Mouse (Mus musculus) left cerebral cortex, adult 2 months (tissue): Measurements from ENCODE around the gene Tmem252. TPM values are rescaled to one million over a fixed set of nuclear protein-coding genes. Genes with fewer than 3 reads are reported as not detected.

Source experiments
- DNase-seq, 2 experiments: peaks; one replicate each; pipeline ENCODE4 v3.0.0; 2021 to 2022; ENCODE audit warnings: low spot score in 2 of 2, mixed read lengths in 1 of 2; ENCODE audit errors: extremely low spot score in 1 of 2
- H3K27ac ChIP-seq: fragments of 200-600 bp; 2 replicates; pipeline ENCODE4 v1.8.1; 2022
- H3K4me3 ChIP-seq: fragments of 200-600 bp; 2 replicates; pipeline ENCODE4 v1.8.1; 2022
- CTCF ChIP-seq: fragments of 200-600 bp; IDR thresholded peaks from 2 replicates; pipeline ENCODE4 v1.8.1; 2022; ENCODE audit warnings: antibody characterized with exemption, mild to moderate bottlenecking, moderate library complexity
- intact Hi-C: fragments of 180-260 bp; cut with DNase I; formaldehyde crosslinking; loops from one replicate; pipeline ENCODE4 v1.15.1; 2025
- total RNA-seq, 2 experiments: library from RNA; stranded (reverse); gene quantifications; 2 replicates each; pipeline ENCODE4 v1.2.3; 2021

Tmem252 gene
- total RNA-seq, 2 experiments from 2014 or later: 0.23 to 0.72 TPM

DNA sequence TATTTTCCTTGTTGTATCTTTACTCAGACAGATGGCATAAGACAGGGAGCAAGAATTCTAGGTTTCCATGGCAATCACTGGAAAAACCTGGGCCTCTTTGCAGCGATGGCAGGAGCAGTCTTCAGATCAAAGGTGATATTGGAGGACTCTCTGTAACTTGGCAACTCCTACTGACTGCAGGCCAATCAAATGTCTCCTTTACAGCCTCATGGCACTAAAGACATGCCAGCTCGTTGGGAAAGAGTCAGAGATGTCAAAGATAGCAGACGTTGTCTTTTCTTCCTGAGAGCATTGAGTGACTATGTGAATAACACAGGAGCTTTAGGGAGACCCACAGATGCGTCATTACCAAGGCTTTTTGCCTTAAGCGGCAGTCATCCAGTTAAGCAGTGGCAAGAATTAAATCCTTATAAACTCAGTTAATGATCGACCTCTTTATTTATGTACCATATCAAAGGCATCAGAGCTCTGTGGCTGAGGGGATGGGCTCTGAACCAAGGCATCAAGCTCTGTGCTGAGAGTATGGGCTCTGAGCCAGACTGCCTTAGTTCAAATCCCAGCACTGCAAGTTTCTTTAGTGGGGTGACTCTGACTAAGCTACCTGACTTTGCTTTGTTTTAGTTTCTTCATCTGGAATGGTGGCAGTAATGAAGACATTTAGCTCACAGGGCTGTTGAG lies 21.3 kb upstream of the Tmem252 start:
- Histone ChIP-seq H3K27ac (no peak overlapping the region), H3K4me3 (no peak overlapping the region)
- TF ChIP-seq CTCF: no peak
- no peak for DNase-seq
- intact Hi-C loops: no loop called here

DNA sequence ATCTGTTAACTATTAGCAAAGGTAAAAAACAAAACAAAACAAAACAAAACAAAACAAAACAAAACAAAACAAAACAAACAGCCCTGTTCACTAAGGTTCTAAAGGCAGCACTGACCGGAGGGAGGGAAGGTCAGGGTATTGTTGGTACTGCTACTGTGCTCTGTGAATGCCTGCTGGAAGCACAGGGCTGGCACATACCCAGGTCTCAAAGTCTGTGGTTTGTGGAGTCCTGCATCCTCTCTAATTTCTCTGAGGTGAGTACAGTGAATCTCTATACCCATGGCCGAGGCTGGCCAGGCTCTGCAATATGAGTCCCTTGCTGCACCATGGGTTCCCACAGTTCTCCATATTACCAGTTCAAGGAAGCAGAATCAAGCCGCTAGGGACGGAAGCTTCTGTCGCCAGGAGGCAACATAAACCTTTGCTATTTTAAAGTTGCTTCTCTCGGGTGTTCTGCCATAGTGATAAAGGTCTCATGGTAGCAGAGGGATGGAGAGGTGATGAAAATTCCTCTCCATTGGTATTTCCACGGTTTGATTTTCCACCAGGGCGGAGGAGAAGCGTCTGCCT lies 20.5 kb upstream of the Tmem252 start:
- no peak for DNase-seq
- Histone ChIP-seq H3K27ac (no peak overlapping the region), H3K4me3 (no peak overlapping the region)
- no peak; the same call in 1 of the 2 replicates for TF ChIP-seq CTCF
- intact Hi-C loops: no loop called here

DNA sequence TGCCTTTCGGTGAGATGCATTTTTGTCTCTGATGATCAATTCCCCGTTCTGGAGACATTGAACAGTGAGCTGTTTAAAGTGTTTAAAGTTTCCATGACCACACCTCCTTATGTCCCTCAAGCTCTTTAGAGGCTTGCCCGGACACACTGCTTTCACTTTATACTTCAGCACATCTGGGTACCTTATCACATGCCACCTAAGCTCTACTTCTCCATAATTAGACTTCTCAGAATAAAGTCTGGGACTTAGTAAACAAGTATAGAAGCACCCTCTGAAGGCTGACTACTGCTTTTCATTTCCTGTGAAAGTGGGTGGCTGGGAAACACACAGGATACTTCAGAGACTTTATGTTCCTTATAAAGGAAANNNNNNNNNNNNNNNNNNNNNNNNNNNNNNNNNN lies 16.8 kb upstream of the Tmem252 start:
- no peak for TF ChIP-seq CTCF
- DNase-seq: no peak
- intact Hi-C loops: no loop called here
- Histone ChIP-seq H3K4me3 (no peak overlapping the region), H3K27ac (no peak overlapping the region)

DNA sequence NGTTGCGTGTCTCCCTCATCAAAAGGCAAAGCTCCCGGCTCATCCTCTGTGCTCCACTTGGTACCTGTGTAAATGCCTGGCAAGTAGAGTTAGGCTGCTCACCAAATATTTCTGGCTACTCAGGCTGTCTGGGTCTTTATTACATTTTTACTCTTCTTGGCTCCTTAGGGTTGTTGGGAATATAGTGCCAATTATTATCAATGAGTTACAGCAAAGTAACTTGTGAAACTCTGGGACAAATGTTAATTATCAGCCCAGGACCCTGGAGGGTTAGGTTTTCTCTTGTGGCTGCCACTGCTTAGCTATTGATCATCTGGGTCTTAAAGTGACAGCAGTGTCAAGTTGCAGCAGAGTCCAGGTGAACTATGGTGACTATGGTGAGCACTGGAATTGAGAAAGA lies 11.5 kb upstream of the Tmem252 start:
- no peak overlapping the region for H3K4me3 ChIP-seq
- H3K27ac ChIP-seq: no peak overlapping the region
- intact Hi-C loops: no loop called here
- TF ChIP-seq CTCF: no peak
- DNase-seq: no peak

DNA sequence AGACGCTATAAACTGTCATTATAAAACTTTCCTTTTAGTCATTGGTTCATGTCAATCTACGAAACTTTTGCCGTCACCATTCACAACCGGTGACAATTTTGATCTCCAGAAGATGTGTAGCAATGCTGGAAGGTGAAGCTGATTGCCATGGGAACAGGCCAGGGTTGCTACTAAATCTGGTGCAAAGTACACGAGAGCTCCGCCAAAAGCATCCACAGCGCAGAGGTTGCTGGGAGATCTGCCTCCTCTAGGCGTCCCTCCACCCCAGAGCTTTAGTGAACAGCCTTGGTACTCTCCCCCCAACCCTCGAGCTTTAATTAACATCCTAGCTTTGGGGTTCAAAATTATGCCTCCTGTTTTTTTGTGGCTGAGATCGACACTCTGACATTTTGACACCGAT lies 8.0 kb upstream of the Tmem252 start:
- H3K27ac ChIP-seq: no peak overlapping the region

DNA sequence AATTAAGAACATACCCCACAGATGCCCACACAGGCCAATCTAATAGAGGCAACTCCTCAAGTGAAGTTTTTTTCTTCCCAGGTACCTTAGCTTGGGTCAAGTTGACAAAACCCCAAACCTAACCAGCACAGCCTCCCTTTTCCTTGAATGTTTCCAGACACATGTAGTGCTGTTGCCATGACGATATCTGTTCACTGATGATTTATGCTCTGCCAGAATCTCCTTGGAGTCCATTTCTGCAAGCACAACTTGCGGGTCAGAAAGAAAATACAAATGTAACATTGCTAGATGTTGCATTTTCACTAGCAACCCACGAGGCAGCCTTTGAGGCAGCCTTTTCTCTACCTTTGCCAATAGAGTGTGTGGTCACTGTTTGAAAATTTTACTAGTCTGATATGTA lies 6.3 kb upstream of the Tmem252 start:
- Histone ChIP-seq H3K4me3 (no peak overlapping the region), H3K27ac (no peak overlapping the region)
- no peak for TF ChIP-seq CTCF
- no peak for DNase-seq
- intact Hi-C loops: no loop called here

More for the DNA sequence above, 8.0 kb upstream of the Tmem252 start:
- no peak overlapping the region for H3K4me3 ChIP-seq
- intact Hi-C loops: no loop called here
- DNase-seq: no peak
- no peak for TF ChIP-seq CTCF

DNA sequence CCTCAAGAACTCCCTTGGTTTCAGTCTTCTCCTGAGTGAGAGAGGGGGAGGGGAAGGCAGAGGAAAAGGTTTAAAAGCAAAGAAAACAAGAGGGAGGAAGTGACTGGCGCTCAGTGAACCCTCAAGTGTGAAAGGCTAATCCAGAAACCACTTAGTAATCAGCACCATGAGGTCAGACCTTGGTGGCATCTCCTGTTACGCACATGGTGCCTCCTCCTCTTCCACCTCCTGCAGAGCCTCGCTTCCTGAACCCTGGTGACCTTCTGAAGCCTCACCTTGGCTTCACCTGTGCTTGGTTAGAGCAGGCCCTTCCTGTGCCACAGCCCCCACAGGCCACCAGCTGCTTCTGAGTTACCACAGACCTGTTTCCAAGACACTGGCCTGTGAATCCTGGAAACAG lies 2.2 kb upstream of the Tmem252 start:
- no peak overlapping the region for H3K27ac ChIP-seq
- intact Hi-C loops: no loop called here
- no peak overlapping the region for H3K4me3 ChIP-seq
- no peak for DNase-seq
- TF ChIP-seq CTCF: no peak

DNA sequence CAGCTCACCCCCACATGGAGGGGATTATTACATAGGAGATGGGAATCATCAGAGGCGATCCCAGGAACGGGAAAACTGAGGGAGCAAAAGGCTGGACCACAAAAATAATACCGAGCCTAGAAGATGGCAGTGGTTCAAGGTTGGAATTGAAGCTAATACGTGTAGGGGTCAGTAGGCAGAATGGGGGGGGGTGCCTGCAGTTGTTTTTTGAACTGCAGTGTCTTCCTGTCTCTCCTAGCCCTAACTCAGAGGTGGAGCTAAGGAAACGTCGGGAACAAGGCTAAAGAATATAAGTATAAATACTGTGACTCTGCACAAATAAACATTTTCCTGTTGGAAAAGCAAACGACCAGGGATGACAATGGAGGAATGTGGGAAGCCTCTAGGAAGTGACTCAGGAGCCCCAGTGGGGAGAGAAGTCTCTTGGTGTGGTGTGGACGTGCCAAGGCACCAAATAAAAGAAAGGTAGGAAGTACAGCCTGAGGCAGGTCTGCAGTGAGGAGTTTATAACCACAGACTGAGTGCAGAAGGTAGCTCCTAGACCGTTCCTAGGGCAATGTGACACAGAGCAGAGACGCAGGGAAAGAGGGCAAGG lies 1.3 kb upstream of the Tmem252 start:
- DNase-seq: no peak
- intact Hi-C loops: no loop called here
- H3K27ac ChIP-seq: peak overlapping the region; percentile 1; the same call in 1 of the 2 replicates
- TF ChIP-seq CTCF: no peak
- H3K4me3 ChIP-seq: no peak overlapping the region

DNA sequence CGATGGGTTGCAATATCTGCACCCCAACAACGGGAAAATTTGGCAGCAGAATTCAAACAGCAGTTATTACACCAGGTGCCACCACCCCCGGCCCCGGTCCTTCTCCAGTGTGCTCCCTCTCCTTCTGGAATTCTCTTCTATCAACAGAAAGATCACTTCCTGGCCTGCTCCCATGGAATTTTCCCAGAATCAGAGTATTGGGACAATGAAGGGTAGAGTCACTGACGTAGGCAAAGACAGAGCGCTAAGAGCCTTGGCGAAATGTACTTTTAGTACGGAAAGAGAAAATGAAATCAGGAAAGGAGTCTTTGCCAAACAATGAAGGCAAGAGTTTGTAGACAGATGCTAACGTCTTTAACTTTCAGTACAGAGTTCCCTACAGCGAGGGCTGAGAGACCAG lies 477 bp upstream of the Tmem252 start:
- no peak overlapping the region for H3K4me3 ChIP-seq

DNA sequence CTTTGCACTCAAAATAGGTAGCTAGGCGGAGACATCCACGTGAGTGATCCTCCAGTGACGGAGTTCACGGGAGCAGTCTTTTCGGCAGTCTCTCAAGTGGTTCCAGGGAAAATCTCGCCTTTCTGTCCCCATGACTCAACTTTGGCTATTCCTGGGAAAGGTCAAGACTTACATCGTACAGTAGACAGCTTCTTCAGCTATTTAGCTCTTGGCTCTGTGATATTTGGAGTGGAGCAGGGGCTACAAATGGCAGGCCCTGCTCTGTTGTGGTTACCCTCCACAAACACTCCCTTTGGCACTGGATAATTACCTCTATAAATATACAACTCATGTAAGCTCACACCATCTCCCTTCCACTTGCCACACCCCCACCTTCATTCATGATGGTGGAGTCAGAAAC lies 2.6 kb downstream of the Tmem252 start:
- DNase-seq: no peak
- TF ChIP-seq CTCF: no peak
- no peak overlapping the region for H3K27ac ChIP-seq
- H3K4me3 ChIP-seq: no peak overlapping the region
- intact Hi-C loops: no loop called here

More for the DNA sequence above, 477 bp upstream of the Tmem252 start:
- no peak for TF ChIP-seq CTCF
- intact Hi-C loops: no loop called here
- H3K27ac ChIP-seq: peak overlapping the region; percentile 1; the same call in 1 of the 2 replicates
- no peak for DNase-seq

DNA sequence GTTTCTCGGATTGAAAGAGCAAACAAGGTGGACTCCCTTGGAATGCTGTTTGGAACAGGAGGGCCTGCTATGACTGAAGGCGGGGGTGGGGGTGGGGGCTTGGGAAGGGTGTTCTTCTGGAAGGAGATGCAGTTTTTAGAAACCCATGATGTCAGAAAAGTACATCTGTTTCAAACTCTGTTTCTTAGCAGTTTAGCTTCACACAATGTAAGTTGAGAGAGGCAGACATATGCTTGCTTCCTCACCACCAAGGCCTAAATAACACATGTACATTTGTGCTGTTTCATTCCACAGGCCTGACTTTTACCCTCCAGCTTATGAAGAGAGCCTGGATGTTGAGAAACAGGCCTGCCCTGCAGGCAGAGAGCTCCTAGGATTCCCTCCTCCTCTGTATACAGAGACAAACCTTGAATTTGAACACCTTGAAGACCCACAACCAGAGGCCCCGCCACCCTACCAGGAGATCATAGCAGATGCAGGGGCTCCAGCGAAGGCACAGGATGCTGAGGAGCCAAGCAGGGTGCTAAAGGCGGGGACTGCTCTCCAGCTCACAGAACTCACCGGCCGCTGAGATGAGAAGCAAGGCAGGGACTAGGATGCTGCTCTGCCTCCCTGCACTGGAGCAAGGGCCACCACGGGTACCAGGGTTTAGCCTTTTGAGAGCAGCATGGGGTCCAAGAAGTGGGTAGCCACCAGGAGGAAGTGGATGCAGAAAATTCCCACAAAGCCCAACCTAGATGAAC lies 3.6 kb downstream of the Tmem252 start:
- Histone ChIP-seq H3K4me3 (no peak overlapping the region), H3K27ac (no peak overlapping the region)
- no peak for DNase-seq
- TF ChIP-seq CTCF: no peak
- intact Hi-C loops: no loop called here
